Mouse (Mus musculus) embryonic facial prominence, embryonic 13.5 days (tissue): ENCODE results near the gene 1600012H06Rik. TPM values are rescaled to one million over a fixed set of nuclear protein-coding genes. Genes with fewer than 3 reads are reported as not detected.
A peak's percentile ranks its signal among the peaks of the same experiment; 100 is the strongest.
"Not testable (repeated sequence)": the region's sequence is repeated elsewhere in the genome, so short reads cannot be mapped to it uniquely, and the experiment has no call there.

Source experiments
- ATAC-seq: fragments of 200-750 bp; cut with Nextera tagmentation; 2 replicates; pipeline ENCODE4 v1.8.0; 2017; ENCODE audit warnings: low read depth; ENCODE audit not compliant: insufficient number of reproducible peaks, insufficient read depth, low FRiP score, low TSS enrichment
- H3K27ac ChIP-seq: fragments of 300-500 bp; sonication (generic); 2 replicates; pipeline ENCODE4 v1.5.1; 2015; ENCODE audit warnings: moderate library complexity, mild to moderate bottlenecking, inconsistent platforms
- H3K27me3 ChIP-seq: fragments of 300-500 bp; sonication (generic); 2 replicates; pipeline ENCODE4 v1.6.1; 2015; ENCODE audit warnings: mild to moderate bottlenecking, inconsistent platforms
- H3K36me3 ChIP-seq: fragments of 300-500 bp; sonication (generic); 2 replicates; pipeline ENCODE4 v1.6.1; 2015; ENCODE audit warnings: mild to moderate bottlenecking, inconsistent platforms
- H3K4me1 ChIP-seq: fragments of 300-500 bp; sonication (generic); 2 replicates; pipeline ENCODE4 v1.6.1; 2015; ENCODE audit warnings: inconsistent platforms
- H3K4me2 ChIP-seq: fragments of 300-500 bp; sonication (generic); 2 replicates; pipeline ENCODE4 v1.6.1; 2015; ENCODE audit warnings: moderate library complexity, mild to moderate bottlenecking, inconsistent platforms
- H3K4me3 ChIP-seq: fragments of 300-500 bp; sonication (generic); 2 replicates; pipeline ENCODE4 v1.5.1; 2015; ENCODE audit warnings: mild to moderate bottlenecking, inconsistent platforms
- H3K9ac ChIP-seq: fragments of 300-500 bp; sonication (generic); 2 replicates; pipeline ENCODE4 v1.6.1; 2015; ENCODE audit warnings: mild to moderate bottlenecking, inconsistent platforms
- H3K9me3 ChIP-seq: fragments of 300-500 bp; sonication (generic); 2 replicates; pipeline ENCODE4 v1.6.1; 2016; ENCODE audit warnings: inconsistent platforms
- WGBS: fragments of 180-500 bp; shearing (Covaris S2); methylation state at CpG from one replicate; pipeline ENCODE4 v1.1.7; 2015; ENCODE audit warnings: mixed read lengths; 5-methylcytosine and 5-hydroxymethylcytosine counted together
- polyA plus RNA-seq: library from polyadenylated mRNA; unstranded; fragments of >200 nt; fragmentation: Nextera tagmentation; extraction: Ambion mirVana; gene quantifications from 2 replicates; pipeline ENCODE4 v1.2.1, GENCODE M21; 2015

The 1600012H06Rik gene
- polyA plus RNA-seq, 1 experiment from 2014 or later: 32.7 TPM

DNA sequence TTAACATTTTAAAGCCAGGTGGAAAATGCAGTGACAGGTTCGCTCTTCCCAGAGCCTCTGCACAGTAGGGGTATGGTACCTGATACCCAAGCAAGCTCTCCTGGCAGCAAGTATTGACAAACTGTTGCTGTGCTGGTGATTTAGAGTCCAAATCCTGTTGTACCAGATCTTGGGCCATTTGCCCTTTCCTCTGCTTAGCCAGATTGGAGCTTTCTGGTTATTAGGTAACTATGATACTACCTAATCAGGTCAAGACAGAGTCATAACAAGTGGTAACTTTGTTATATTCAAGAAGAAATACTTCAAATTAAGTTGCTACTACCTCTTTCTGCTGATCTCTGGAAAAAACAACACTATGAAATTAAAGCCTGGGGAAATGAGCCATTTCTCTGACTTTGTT lies 1.6 kb downstream of the 1600012H06Rik start:
- peaks cover 19% of the 10 kb centered on the region for H3K4me1 ChIP-seq
- peaks cover 30% of the 10 kb centered on the region for H3K36me3 ChIP-seq
- ATAC-seq: no peak
- WGBS: 89% methylated on average over 1 of the region's 1 CpGs
- H3K9ac ChIP-seq: no peak overlapping the region
- H3K4me2 ChIP-seq: 0 out of 2 replicates have a peak overlapping the region, but pooled peaks have one; percentile 95
- H3K27ac ChIP-seq: no peak overlapping the region
- H3K9me3 ChIP-seq: no peaks in the 10 kb centered on the region
- H3K4me3 ChIP-seq: 0 out of 2 replicates have a peak overlapping the region, but pooled peaks have one; percentile 82
- no peaks in the 10 kb centered on the region for H3K27me3 ChIP-seq

DNA sequence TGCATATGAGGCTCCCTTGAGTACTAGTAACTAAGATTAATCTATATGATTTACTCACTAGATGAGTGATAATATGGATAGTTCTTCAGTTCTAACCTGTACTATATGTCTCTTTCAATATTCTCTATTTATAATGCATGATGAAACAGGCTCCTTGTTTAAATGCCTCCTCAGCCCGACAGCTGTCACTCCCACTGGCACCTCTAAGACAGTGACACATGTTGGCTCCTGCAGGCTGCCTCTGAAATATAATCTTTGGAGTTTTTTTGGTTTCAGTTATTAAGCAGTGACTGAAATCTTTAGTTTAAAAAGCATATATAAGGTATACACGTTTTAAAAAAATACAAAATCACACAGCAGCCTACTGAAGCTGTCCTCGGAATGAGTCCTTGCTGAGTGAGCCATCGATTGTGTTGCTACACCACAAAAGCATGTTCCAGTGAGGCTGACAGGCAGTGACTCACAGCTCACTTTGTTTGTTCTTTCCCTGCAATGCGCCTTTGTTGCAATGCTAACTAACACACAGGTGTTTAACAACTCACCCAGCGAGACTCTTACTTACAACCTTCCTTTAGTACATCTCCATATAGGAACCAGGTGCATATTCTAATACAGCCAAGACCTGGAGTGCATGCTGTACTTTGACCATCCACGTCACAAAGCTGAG lies 6.3 kb downstream of the 1600012H06Rik start:
- H3K9ac ChIP-seq: no peak overlapping the region
- no peak overlapping the region for H3K27ac ChIP-seq
- no peak for ATAC-seq
- H3K4me2 ChIP-seq: no peak overlapping the region
- no peaks in the 10 kb centered on the region for H3K27me3 ChIP-seq
- 85% methylated on average over 7 of the region's 7 CpGs for WGBS
- H3K4me3 ChIP-seq: no peak overlapping the region
- H3K9me3 ChIP-seq: no peaks in the 10 kb centered on the region
- H3K4me1 ChIP-seq: peaks cover 7% of the 10 kb centered on the region
- H3K36me3 ChIP-seq: peaks cover 68% of the 10 kb centered on the region

DNA sequence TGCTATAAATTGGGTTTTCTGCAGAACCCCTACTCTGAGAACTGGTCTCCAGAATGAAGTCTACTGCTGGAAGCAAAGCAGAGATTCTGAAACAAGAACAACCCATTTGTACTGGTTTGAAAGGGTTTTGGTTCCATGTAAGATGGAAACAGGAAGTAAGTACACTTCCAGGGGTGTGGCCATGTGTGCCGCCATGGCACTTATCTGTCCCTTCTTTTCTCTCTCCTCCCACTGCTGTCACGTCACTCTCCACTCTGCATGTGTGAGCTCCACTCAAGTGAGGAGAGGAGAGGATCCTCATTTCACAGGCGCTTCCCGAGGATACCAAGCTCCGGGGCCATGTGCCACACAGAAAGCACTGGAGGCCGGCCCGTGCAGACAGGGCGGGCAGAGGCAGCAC lies 10.5 kb downstream of the 1600012H06Rik start:
- peaks cover 60% of the 10 kb centered on the region for H3K36me3 ChIP-seq
- H3K27me3 ChIP-seq: no peaks in the 10 kb centered on the region
- H3K9me3 ChIP-seq: no peaks in the 10 kb centered on the region
- H3K4me2 ChIP-seq: no peak overlapping the region
- no peak for ATAC-seq
- H3K9ac ChIP-seq: no peak overlapping the region
- 0 out of 2 replicates have a peak, but pooled peaks cover under 1% of the 10 kb centered on the region for H3K4me1 ChIP-seq
- 88% methylated on average over 8 of the region's 8 CpGs for WGBS
- no peak overlapping the region for H3K4me3 ChIP-seq
- H3K27ac ChIP-seq: no peak overlapping the region

DNA sequence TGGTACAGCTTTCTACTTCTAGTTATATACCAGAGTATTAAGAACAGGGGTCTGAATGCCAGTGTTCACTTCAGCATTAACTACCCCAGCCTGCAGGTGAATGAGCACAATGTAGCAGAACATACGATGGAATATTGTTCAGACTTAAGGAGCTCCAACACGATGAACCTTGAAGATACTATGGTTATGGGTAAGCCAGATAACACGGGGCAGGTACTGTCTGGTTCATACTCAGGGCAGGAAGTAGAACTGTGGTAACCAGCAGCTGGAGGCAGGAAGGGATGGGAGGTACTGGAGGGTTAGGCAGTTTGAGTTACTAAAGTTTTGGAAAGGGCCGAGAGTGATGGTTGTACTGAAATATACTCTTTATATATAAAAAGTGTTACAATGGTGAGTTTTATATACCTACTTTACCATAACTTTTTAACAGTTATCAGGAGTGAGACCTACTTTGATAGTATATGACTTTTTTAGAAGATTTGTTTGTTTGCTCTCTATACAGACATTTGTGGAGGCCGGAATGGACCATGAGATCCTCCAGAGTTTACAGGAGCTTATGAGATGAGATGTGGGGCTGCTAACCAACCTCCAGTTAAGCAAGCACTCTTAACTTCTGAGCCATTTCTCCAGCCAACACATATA lies 15.8 kb downstream of the 1600012H06Rik start:
- Histone ChIP-seq H3K9ac (no peak overlapping the region), H3K9me3 (no peaks in the 10 kb centered on the region), H3K4me1 (peaks cover 11% of the 10 kb centered on the region), H3K27ac (no peak overlapping the region), H3K4me3 (no peak overlapping the region), H3K36me3 (peaks cover 21% of the 10 kb centered on the region), H3K27me3 (no peaks in the 10 kb centered on the region), H3K4me2 (no peak overlapping the region)
- no peak for ATAC-seq
- whole genome bisulfite sequencing: 88% methylated on average over 5 of the region's 5 CpGs

DNA sequence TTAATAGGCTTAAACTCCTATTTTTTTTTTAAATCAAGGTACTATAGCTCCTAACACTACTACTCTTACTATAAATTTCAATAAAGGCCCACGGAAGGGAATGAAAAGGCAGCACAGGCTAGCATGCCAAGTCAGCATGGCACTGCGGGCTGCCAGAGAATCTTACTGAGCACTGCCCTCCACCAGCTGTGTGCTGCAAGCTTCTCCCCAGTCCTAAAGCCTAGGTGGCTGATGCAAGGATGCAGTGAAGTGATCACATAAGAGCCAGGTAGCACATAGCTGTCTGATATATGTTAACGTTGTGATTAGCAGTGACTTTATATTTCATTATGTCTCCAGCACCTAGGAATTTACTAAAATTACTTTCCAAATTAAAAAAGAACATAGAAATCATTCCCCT lies 17.0 kb downstream of the 1600012H06Rik start:
- 29% methylated on average over 3 of the region's 3 CpGs for WGBS
- no peak for ATAC-seq
- Histone ChIP-seq H3K4me2 (peak overlapping the region; percentile 91), H3K4me3 (peak overlapping the region; percentile 39), H3K4me1 (peaks cover 11% of the 10 kb centered on the region), H3K9ac (peak overlapping the region; percentile 61; the same call in 1 of the 2 replicates), H3K27me3 (no peaks in the 10 kb centered on the region), H3K27ac (no peak overlapping the region), H3K9me3 (no peaks in the 10 kb centered on the region), H3K36me3 (peaks cover 11% of the 10 kb centered on the region)

DNA sequence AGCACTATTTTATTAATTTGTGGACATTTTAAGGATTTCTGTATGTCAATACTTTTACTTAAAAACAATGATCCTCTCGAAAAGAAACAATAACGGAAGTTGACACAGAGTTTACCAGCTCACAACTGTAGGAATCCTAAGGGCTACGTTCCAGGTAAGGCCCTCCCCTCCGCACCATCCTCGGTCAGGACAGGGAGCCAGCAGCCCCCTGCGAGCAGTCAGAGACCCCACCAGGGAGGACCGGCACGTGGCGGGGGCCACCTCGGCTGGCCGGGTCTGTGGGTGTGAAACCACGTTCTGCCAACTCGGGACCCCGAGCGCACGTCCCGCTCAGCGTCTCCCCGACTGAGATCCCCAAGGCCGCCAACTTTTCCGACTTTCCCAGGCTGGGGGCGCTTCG lies 17.5 kb downstream of the 1600012H06Rik start:
- H3K27me3 ChIP-seq: no peaks in the 10 kb centered on the region
- H3K27ac ChIP-seq: no peak overlapping the region
- H3K4me1 ChIP-seq: peaks cover 11% of the 10 kb centered on the region
- 1% methylated on average over 19 of the region's 23 CpGs for WGBS
- peak overlapping the region; percentile 91 for H3K4me2 ChIP-seq
- 0 out of 2 replicates have a peak, but pooled peaks have one; percentile 9 for ATAC-seq
- no peaks in the 10 kb centered on the region for H3K9me3 ChIP-seq
- H3K9ac ChIP-seq: peak overlapping the region; percentile 83
- peaks cover 11% of the 10 kb centered on the region for H3K36me3 ChIP-seq
- peak overlapping the region; percentile 68 for H3K4me3 ChIP-seq

DNA sequence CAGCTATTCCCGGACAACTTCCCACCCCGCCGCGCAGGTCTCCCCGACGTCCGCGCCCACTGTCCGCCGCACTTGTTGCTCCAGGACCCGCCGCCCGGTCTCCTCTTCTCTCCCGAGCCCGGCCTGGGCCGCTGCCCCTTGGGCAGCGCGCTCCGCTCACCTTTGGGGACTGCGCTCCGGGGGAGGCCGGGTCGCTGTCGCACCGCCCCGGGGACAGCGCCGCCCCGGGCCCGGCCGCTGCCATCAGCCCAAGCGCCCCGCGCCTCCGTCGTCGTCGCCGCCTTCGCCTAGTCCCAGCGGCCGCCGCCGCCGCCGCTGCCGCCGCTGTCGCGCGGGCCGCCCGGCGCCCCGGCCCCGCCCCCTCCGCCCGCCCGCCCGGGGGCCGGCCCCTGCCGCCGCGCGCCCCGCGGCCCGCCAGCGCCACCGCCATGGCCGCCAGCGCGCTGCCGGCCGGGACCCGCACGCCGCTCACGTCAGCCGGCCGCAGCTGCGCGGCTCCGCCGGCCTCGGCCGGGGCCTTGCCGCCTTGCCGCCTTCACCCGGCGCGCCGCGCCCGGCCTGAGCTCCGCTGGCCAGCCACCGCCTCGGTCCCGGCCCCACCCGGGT lies 18.1 kb downstream of the 1600012H06Rik start, which contains the start of gene Phf10:
TSS of gene Phf10 (minus strand) at position 323 of the 606 bp plus-strand sequence.
- Histone ChIP-seq H3K27ac (peak within 1 kb of the TSS; percentile 66; the same call in 1 of the 2 replicates), H3K36me3 (peaks cover 11% of the 10 kb centered on the region), H3K4me3 (peak within 1 kb of the TSS; percentile 68), H3K9ac (peak within 1 kb of the TSS; percentile 83), H3K4me2 (peak within 1 kb of the TSS; percentile 91), H3K4me1 (peaks cover 11% of the 10 kb centered on the region)
- peak; percentile 71; the same call in 1 of the 2 replicates for ATAC-seq
- not testable (repeated sequence) for H3K9me3 ChIP-seq, H3K27me3 ChIP-seq
- WGBS: under 1% methylated on average over 47 of the region's 100 CpGs

DNA sequence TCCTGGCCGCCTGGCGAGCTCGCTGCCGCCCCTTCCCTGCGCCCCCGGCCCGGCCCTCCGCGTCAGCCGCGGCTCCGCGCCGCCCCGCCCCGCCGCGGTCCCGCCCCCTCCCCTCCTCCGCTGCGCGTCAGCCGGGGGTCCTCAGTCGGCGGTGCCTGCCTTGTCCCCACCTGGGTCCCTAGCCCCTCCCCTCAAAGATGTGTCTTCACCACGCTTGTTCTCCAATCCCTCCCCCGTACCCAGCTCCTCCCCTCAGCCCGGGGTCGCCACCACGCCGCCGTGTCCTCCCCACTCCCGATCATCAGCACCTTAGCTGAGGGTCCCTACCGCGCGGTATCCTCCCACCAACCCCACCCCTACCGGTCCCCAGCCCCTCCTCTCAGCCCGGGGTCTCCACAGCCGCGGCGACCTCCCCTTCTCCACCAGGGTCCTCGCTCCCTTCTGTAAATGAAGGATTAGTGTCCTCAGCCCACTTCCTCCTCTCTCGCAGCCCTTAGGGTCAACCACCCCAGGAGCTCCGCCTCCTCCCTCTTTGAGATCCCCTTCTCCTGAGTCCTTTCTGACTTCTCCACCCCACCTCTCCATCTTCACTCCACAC lies 18.7 kb downstream of the 1600012H06Rik start:
- WGBS: no CpG with 5 or more reads among the region's 44 CpGs
- peak; percentile 90 for ATAC-seq
- Histone ChIP-seq H3K4me1 (peaks cover 11% of the 10 kb centered on the region), H3K36me3 (peaks cover 11% of the 10 kb centered on the region)
- H3K9me3 ChIP-seq, H3K9ac ChIP-seq, H3K4me3 ChIP-seq, H3K4me2 ChIP-seq, H3K27ac ChIP-seq, H3K27me3 ChIP-seq: not testable (repeated sequence)

DNA sequence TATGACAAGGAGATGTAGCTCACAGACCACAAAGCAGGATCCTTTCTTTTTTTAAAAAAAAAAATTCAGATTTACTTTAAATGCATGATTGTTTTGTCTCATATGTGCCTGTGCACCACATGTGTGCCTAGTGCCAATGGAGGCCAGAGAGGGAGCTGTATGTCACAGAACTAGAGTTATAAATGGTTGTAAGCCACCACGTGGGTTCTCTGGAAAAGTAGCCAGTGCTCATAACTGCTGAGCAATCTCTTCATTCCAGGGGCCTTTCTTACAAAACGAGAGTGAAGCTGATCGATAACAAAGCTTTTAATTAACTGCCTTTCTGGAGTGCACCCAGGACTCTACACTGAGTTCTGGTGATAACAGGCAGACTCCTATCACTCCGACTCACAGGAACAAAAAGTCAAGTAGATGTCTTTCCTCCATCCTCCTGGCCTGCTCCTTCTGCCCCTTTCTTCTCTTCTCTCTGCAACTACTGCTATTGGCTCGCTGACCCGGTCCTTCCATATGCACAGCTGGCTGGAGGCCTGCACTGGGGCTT lies 25.5 kb downstream of the 1600012H06Rik start:
- not testable (repeated sequence) for H3K9me3 ChIP-seq, H3K9ac ChIP-seq, H3K4me1 ChIP-seq, H3K27ac ChIP-seq, H3K4me2 ChIP-seq, ATAC-seq, H3K4me3 ChIP-seq, H3K27me3 ChIP-seq, H3K36me3 ChIP-seq
- WGBS: no CpG with 5 or more reads among the region's 6 CpGs

DNA sequence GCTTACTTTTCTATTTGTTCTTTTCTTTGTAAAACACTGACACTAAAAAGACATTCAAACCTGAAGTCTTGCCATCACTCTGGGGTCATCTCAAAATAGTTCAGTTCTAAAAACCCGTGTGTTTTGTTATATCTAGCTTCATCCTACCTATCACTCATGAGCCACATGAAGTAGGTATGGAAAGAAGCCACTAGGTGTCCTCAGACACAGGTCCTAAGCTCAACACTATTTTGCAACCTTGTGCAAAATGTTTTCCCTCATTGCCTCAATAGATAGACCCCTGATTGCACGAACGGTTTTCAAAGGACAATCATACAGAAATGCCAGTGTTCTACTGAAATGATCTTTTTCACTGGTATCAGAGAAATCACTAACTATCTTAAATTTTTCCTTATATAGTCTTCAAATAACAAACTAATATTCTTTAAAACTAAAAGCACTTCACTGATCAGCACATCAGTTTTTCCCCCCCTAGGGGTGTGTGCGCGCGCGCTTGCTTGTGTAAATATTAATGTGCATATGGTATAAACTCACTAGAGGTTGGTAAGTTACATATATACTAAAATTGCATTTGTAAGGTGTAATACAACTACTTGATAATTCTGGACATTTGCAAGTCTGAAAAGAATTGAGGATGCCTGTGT lies 34.9 kb downstream of the 1600012H06Rik start:
- peak overlapping the region; percentile 41 for H3K4me2 ChIP-seq
- H3K9ac ChIP-seq, H3K36me3 ChIP-seq, ATAC-seq, H3K4me1 ChIP-seq, H3K27ac ChIP-seq, H3K27me3 ChIP-seq, H3K9me3 ChIP-seq: not testable (repeated sequence)
- 4% methylated on average over 4 of the region's 7 CpGs for WGBS
- H3K4me3 ChIP-seq: 0 out of 2 replicates have a peak overlapping the region, but pooled peaks have one; percentile 20
